Mouse (Mus musculus) bone marrow, adult 2 months (tissue): ENCODE measurements at regions not wholly inside any gene's neighbourhood (a gene's known extent, or its start where the extent isn't known, plus 50 kb on each side); places are given as distances from the start of the nearest gene placed in this dataset.

ENCODE experiments used
- CTCF ChIP-seq: fragments of 200-500 bp; IDR thresholded peaks from 2 replicates; pipeline ENCODE4 v1.5.1; 2011; ENCODE audit warnings: low read length, control low read depth; ENCODE audit not compliant: control insufficient read depth, insufficient read depth
- POLR2A ChIP-seq: fragments of 200-500 bp; IDR thresholded peaks from 2 replicates; pipeline ENCODE4 v1.6.1; 2011; ENCODE audit warnings: low read depth, mild to moderate bottlenecking, control low read depth, low read length, borderline replicate concordance; ENCODE audit not compliant: control insufficient read depth

- no peak for TF ChIP-seq CTCF
- no peak for TF ChIP-seq POLR2A
These were observed 156.5 kb downstream of the Cct6b start for GRCm38 (mm10) chr11:82607661-82608060.
